Mouse (Mus musculus): ENCODE results near the gene Pigo.

Pigo gene

DNA sequence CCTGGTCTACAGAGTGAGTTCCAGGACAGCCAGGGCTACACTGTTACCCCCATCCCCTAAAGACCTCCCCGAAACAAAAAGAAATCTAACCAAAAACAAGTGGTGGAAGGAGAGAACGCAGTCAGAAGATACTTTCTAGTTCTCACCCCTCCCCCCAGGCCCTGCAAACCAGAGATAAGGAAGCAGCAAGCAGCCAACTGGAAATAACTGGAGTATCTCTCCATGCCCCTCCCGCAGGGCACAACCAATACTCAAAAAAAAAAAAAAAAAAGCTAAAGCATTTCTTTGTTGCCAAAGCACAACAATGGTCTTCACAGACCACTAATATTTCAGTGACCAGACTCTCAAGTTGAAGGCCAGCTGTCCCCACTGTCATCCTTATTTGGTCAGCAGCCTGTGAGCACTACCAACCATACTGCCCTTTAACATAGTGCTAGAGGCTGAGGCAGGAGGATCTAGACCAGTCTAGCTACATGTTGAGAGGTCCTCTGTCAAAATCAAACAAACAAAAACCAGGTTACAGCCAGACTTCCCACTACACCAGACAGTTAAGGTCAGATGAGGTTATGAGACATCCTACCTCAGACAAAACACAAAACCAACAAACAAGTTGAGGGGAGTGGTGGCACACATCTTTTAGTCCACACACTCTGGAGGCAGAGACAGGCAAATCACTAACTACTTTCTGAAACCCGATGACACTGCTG lies 12.4 kb upstream of the Pigo start:
- DNase-seq (ENCODE audit: low read depth, low spot score): no peak

GRCm38 (mm10) chr4:43036356-43036755 lies 10.7 kb upstream of the Pigo start:
- no peak for DNase-seq (ENCODE audit: low read depth, low spot score)

DNA sequence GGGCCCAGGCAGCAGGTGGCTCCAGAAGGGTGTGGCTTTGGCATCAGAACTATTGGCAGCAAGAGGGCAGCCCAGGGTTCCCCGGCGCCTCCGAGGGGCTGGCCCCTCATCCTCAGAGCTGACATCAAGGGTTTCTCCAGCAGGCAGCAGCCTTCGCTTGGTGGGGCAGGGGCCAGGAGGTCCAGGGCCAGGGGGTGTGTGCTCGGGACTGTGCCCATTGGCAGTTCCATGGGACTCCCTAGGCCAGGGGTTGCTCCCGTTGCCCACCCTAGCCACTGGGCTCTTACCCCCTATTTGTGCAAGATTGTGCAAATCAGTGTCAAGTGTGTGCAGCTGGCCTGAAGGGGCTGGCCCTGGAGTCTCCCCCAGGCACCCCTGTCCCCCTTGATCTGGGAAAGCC lies 10.2 kb upstream of the Pigo start:
- no peak for DNase-seq (ENCODE audit: low read depth, low spot score)

DNA sequence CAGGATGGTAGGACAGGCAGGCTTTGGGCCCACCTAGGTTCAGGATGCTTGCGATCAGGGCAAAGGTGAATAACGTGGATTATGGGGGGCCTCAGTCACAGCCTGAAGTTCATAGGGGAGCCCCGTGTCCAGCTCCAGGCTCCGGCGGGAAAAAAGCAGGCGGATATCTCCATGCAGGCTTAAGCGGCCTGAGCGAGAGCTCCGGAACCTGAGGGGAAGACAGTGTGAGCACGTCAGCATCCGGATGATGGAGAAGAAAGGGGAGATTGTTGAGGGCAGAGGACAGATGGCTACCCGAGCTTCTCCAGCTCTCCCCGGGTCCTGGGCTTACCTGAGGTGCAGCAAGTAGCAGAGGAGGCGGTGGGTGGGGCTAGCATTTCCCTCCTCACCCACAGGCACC lies 7.9 kb upstream of the Pigo start:
- no peak for DNase-seq (ENCODE audit: low read depth, low spot score)

DNA sequence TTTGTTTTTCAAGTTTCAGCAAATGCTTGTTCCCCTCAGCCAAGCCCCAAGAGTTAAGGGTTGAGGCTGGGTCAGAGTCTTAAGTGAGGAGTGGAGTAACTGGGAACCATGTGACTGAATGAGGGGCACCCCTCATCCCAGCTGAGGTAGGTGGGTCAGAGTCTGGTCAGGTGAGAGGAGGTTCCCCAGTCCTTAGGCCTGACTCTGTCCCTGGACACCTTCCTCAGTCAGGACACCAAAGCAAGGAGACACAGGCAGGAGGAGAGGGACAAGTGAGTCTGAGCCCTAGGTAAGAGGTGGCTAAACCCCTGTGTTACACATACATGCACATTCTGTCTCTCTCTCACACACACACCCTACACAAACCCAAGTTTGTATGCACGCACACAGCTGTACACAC lies 6.9 kb upstream of the Pigo start:
- no peak for DNase-seq (ENCODE audit: low read depth, low spot score)

- peak; percentile 89 for DNase-seq (ENCODE audit: low read depth, low spot score)
These were observed 5.8 kb upstream of the Pigo start, which contains the start of gene Stoml2 for GRCm38 (mm10) chr4:43031237-43031995. TSS of gene Stoml2 (minus strand) at chr4:43031710.

GRCm38 (mm10) chr4:43030780-43031230 lies 5.2 kb upstream of the Pigo start:
- no peak for DNase-seq (ENCODE audit: low read depth, low spot score)

DNA sequence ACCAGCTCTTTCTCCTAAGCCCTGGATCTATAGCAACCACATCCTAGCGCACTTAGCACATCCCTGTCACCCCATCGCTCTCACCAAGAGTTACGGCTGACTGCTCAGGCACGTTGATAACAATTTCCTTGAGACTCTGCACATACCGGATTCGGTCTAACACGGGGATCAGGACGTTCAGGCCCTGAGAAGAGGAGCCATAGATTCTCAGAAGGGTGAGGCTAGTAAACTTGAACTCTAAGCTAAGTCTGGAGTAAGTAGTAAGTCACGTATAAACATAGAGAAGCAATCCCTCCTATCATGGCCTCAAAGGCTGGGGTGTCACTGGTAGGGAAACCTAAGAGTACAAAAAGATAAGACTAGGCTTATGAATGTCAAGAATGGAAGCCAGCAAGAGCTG lies 4.7 kb upstream of the Pigo start:
- no peak for DNase-seq (ENCODE audit: low read depth, low spot score)

DNA sequence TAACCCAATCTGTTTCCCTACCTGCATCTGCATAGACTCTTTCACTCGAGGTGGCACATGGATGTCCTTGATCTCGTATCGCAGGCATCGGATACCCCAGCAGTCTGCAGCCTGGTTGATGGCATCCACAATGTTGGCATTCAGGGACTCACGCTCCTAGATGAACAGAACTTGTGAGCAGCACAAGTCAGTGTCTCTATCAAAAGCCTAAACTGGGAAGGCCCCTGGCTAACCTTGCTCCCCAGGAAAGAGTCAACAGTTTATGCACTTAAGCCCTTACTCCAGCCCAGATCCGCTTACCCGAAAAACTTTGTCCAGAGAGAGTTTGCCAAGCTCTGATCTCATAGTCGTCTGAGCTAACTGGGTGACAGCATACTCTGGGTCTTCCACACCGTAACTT lies 4.1 kb upstream of the Pigo start:
- no peak for DNase-seq (ENCODE audit: low read depth, low spot score)

- no peak for DNase-seq (ENCODE audit: low read depth, low spot score)
These were observed 3.5 kb upstream of the Pigo start for GRCm38 (mm10) chr4:43029121-43029520.

- DNase-seq (ENCODE audit: low read depth, low spot score): no peak
These were observed 946 bp downstream of the Pigo start for GRCm38 (mm10) chr4:43024673-43025072.

DNA sequence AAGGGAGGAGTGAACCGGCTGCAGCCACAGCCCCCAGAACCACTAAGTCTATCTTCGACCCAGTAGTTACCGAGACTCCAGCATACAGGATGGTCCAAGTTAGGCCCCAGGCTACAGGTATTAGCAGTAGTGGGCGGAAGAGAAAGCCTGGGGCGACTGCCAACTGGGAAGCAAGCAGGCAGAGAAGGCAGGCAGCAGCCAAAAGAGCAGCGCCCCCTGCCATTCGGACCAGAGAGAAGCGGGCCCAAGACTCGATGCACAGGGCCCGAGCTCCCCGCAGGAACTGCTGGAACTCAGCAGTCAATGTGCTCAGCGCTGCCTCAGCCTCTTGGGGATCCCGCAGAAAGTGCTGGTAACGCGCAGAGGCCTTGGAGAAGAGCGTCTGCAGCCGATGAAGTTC lies 4.3 kb downstream of the Pigo start:
- DNase-seq (ENCODE audit: low read depth, low spot score): no peak

DNA sequence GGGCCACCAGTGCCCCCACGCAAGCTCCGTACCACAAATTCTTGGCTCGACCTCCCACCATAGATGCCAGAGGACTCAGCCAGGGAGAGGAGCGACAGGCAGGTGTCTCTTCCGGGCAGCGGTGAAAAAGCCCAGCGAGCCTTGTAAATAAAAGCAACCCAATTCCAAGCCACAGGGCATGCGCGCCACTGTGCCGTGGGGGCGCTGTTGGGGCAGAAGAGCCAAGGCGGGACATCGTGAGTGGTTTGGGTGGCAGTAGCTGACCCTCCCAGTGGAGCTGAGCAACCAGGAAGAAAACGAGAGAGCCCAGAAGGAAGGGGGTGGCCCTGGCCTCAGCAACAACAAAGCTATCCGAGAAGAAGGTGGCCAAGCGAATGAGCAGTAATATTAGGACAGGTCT lies 4.7 kb downstream of the Pigo start:
- no peak for DNase-seq (ENCODE audit: low read depth, low spot score)

- DNase-seq (ENCODE audit: low read depth, low spot score): no peak
These were observed 5.8 kb downstream of the Pigo start for GRCm38 (mm10) chr4:43019641-43020465.

- no peak for DNase-seq (ENCODE audit: low read depth, low spot score)
These were observed 6.4 kb downstream of the Pigo start for GRCm38 (mm10) chr4:43019176-43019575.

GRCm38 (mm10) chr4:43018156-43018555 lies 7.5 kb downstream of the Pigo start:
- no peak for DNase-seq (ENCODE audit: low read depth, low spot score)

DNA sequence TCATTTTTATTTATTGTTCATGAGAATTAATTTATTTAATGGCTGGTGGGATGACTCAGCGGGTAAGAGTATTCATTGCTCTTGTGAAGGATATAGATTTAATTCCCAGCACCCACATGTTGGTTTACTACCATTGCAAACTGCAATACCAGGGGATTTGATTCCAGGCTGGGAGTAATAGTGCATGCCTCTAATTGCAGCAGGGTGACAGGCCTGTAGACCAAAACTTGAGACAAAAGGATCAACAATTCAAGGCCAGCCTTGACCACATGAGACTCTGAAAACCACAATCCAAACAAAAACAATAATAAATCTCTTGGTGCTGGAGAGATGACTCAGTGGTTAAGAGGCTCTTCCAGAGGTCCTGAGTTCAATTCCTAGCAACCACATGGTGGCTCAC lies 13.5 kb downstream of the Pigo start:
- DNase-seq (ENCODE audit: low read depth, low spot score): no peak

- DNase-seq (ENCODE audit: low read depth, low spot score): peak; percentile 53
These were observed 15.2 kb downstream of the Pigo start, which contains the start of gene Fancg for GRCm38 (mm10) chr4:43010161-43011038. TSS of gene Fancg (minus strand) at chr4:43010506.

- DNase-seq (ENCODE audit: low read depth, low spot score): no peak
These were observed 19.9 kb downstream of the Pigo start for GRCm38 (mm10) chr4:43005765-43006164.

DNA sequence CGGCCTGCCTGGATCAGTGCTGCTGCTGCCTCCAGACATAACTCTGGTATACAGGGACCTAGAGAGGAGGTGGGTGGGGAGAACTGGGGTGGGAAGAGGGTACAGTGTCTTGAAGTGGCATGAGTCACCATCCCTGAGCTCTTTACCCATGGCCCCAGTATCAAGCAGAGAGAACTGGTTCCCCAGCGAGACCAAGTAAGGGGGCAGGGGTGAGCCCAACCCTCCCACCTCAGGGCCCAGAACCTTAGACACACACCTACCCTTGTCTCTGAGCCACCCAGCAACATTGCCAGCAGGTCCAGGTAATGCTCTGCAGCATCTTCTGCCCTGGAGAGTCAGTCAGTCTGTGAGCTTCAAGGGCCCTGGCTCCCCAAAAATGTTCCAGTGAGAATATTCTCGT lies 20.7 kb downstream of the Pigo start:
- no peak for DNase-seq (ENCODE audit: low read depth, low spot score)

DNA sequence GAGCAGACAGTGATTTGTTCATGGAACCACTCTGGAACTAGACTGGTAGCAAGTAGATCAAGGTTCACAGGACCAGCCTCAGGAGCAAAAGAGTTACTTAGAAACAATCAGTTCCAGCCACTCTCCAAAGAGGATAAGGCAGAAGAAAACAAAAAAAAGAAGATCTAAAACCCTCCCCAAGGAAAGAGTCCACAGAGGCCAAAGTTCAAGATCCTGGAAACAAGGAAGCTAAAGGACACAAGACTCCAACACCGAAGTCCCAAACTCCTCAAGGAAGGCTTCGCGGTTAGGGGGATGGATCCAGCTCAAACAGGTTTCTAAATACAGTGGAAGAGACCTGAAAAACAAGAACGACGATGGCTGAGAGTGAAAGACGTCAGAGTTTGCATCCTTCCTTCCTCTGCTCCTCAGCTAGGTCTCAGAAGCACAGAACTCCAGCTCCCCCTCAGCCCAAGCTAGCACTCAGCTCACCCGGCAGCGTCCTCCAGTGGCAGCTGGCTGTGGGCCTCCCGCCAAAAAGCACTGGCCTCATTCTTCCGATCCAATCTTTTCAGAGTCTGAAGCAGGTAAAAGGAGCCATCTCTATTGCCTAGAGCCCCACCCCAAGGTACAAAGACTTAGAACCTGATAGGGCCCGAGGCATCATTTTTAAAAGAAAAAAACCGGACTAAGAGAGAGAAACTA lies 22.7 kb downstream of the Pigo start:
- no peak for DNase-seq (ENCODE audit: low read depth, low spot score)

Data from WW6 (cell line).